Mouse (Mus musculus) urinary bladder, adult 18-20 months (tissue): ENCODE measurements at regions not wholly inside any gene's neighbourhood (a gene's known extent, or its start where the extent isn't known, plus 50 kb on each side); places are given as distances from the start of the nearest gene placed in this dataset.

Experiments
- DNase-seq, 2 experiments: peaks; one replicate each; pipeline ENCODE4 v3.0.0; 2022; ENCODE audit warnings: low spot score in 2 of 2, mixed read lengths in 2 of 2

- no peak for DNase-seq
Observed at GRCm38 (mm10) chr4:124178401-124179018, 260.7 kb upstream of the 4930535I16Rik start.

- DNase-seq = no peak
Observed at GRCm38 (mm10) chr4:124175531-124175930, 257.7 kb upstream of the 4930535I16Rik start.

- DNase-seq = no peak
Observed at GRCm38 (mm10) chr4:124154627-124155026, 236.8 kb upstream of the 4930535I16Rik start.

GRCm38 (mm10) chr4:124149771-124150451 is 232.1 kb upstream of the 4930535I16Rik start:
- DNase-seq = no peak

- DNase-seq = no peak
Observed at GRCm38 (mm10) chr4:124149037-124149436, 231.2 kb upstream of the 4930535I16Rik start.

- DNase-seq = no peak
Observed at GRCm38 (mm10) chr4:124147276-124147675, 229.5 kb upstream of the 4930535I16Rik start.

GRCm38 (mm10) chr4:124146135-124146534 is 228.3 kb upstream of the 4930535I16Rik start:
- DNase-seq = no peak

GRCm38 (mm10) chr4:124143630-124144029 is 225.8 kb upstream of the 4930535I16Rik start:
- DNase-seq = no peak

GRCm38 (mm10) chr4:124143226-124143625 is 225.4 kb upstream of the 4930535I16Rik start:
- no peak for DNase-seq

GRCm38 (mm10) chr4:124142083-124142482 is 224.3 kb upstream of the 4930535I16Rik start:
- DNase-seq = peak; percentile 57 to 83

GRCm38 (mm10) chr4:124135165-124135470 is 217.3 kb upstream of the 4930535I16Rik start:
- no peak for DNase-seq

GRCm38 (mm10) chr4:124134341-124135164 is 216.7 kb upstream of the 4930535I16Rik start:
- no peak for DNase-seq

GRCm38 (mm10) chr4:124130946-124131345 is 213.1 kb upstream of the 4930535I16Rik start:
- DNase-seq = no peak

GRCm38 (mm10) chr4:124126258-124126657 is 208.4 kb upstream of the 4930535I16Rik start:
- no peak for DNase-seq

- DNase-seq = peak in 1 of 2 experiments; percentile 7
Observed at GRCm38 (mm10) chr4:124120334-124120733, 202.5 kb upstream of the 4930535I16Rik start.

GRCm38 (mm10) chr4:124113856-124114345 is 196.1 kb upstream of the 4930535I16Rik start:
- DNase-seq = no peak

- no peak for DNase-seq
Observed at GRCm38 (mm10) chr4:124110705-124111104, 192.9 kb upstream of the 4930535I16Rik start.

GRCm38 (mm10) chr4:124109371-124109770 is 191.5 kb upstream of the 4930535I16Rik start:
- no peak for DNase-seq

- DNase-seq = no peak
Observed at GRCm38 (mm10) chr4:124102684-124103083, 184.9 kb upstream of the 4930535I16Rik start.

- DNase-seq = no peak
Observed at GRCm38 (mm10) chr4:124086801-124087200, 169.0 kb upstream of the 4930535I16Rik start.

GRCm38 (mm10) chr4:124086254-124086653 is 168.4 kb upstream of the 4930535I16Rik start:
- no peak for DNase-seq

- no peak for DNase-seq
Observed at GRCm38 (mm10) chr4:124079603-124080002, 161.8 kb upstream of the 4930535I16Rik start.
